Mouse (Mus musculus): ENCODE data around the gene Hoxa10. TPM values are rescaled to one million over a fixed set of nuclear protein-coding genes. Genes with fewer than 3 reads are reported as not detected.

Gene Hoxa10
- not detected in 2 replicates for polyA plus RNA-seq (2012; ENCODE audit: insufficient read depth, insufficient read length, low replicate concordance, missing spikeins)

- Histone ChIP-seq H3K4me3 (ENCODE audit: insufficient read depth, low read depth, low read length) (no peak within 1 kb of the TSS), H3K4me1 (ENCODE audit: control insufficient read depth, insufficient read depth, low read length) (no peaks in the 10 kb centered on the region), H3K27ac (ENCODE audit: insufficient read depth, low read depth, low read length) (no peak within 1 kb of the TSS)
- WGBS: 3% methylated on average over 35 of the region's 35 CpGs
- no peak for TF ChIP-seq POLR2A (IDR thresholded peaks at IDR 0.05; ENCODE audit: insufficient read depth, low read depth, low read length)
- TF ChIP-seq CTCF (IDR thresholded peaks at IDR 0.05; ENCODE audit: insufficient read depth, low read depth, low read length): peak; percentile 31; the same call in 1 of the 2 replicates
Measured at GRCm38 (mm10) chr6:52240389-52241000, at the start of gene Hoxa10. Gene Hoxa10 (minus strand): TSS chr6:52240854.

- no peak for TF ChIP-seq CTCF (IDR thresholded peaks at IDR 0.05; ENCODE audit: insufficient read depth, low read depth, low read length)
- TF ChIP-seq POLR2A (IDR thresholded peaks at IDR 0.05; ENCODE audit: insufficient read depth, low read depth, low read length): no peak
- Histone ChIP-seq H3K27ac (ENCODE audit: insufficient read depth, low read depth, low read length) (no peak overlapping the region), H3K4me1 (ENCODE audit: control insufficient read depth, insufficient read depth, low read length) (no peaks in the 10 kb centered on the region), H3K4me3 (ENCODE audit: insufficient read depth, low read depth, low read length) (no peak overlapping the region)
- WGBS: 17% methylated on average over 12 of the region's 12 CpGs
Measured at GRCm38 (mm10) chr6:52290186-52290585, 49.5 kb upstream of the Hoxa10 start.

GRCm38 (mm10) chr6:52283896-52284295 is 43.2 kb upstream of the Hoxa10 start:
- no peak overlapping the region for H3K4me3 ChIP-seq (ENCODE audit: insufficient read depth, low read depth, low read length)
- WGBS: 92% methylated on average over 5 of the region's 5 CpGs
- H3K27ac ChIP-seq (ENCODE audit: insufficient read depth, low read depth, low read length): no peak overlapping the region
- H3K4me1 ChIP-seq (ENCODE audit: control insufficient read depth, insufficient read depth, low read length): no peaks in the 10 kb centered on the region
- TF ChIP-seq POLR2A (IDR thresholded peaks at IDR 0.05; ENCODE audit: insufficient read depth, low read depth, low read length): no peak
- TF ChIP-seq CTCF (IDR thresholded peaks at IDR 0.05; ENCODE audit: insufficient read depth, low read depth, low read length): no peak

- 75% methylated on average over 12 of the region's 12 CpGs for WGBS
Measured at GRCm38 (mm10) chr6:52281084-52281483, 40.4 kb upstream of the Hoxa10 start.

GRCm38 (mm10) chr6:52276920-52277319 is 36.3 kb upstream of the Hoxa10 start:
- Histone ChIP-seq H3K27ac (ENCODE audit: insufficient read depth, low read depth, low read length) (no peak overlapping the region), H3K4me1 (ENCODE audit: control insufficient read depth, insufficient read depth, low read length) (no peaks in the 10 kb centered on the region), H3K4me3 (ENCODE audit: insufficient read depth, low read depth, low read length) (no peak overlapping the region)
- WGBS: 10% methylated on average over 5 of the region's 5 CpGs
- TF ChIP-seq CTCF (IDR thresholded peaks at IDR 0.05; ENCODE audit: insufficient read depth, low read depth, low read length): no peak

More at GRCm38 (mm10) chr6:52281084-52281483, 40.4 kb upstream of the Hoxa10 start:
- Histone ChIP-seq H3K4me3 (ENCODE audit: insufficient read depth, low read depth, low read length) (no peak overlapping the region), H3K4me1 (ENCODE audit: control insufficient read depth, insufficient read depth, low read length) (no peaks in the 10 kb centered on the region), H3K27ac (ENCODE audit: insufficient read depth, low read depth, low read length) (no peak overlapping the region)
- TF ChIP-seq CTCF (IDR thresholded peaks at IDR 0.05; ENCODE audit: insufficient read depth, low read depth, low read length): no peak
- TF ChIP-seq POLR2A (IDR thresholded peaks at IDR 0.05; ENCODE audit: insufficient read depth, low read depth, low read length): no peak

- H3K4me3 ChIP-seq (ENCODE audit: insufficient read depth, low read depth, low read length): no peak overlapping the region
- 3% methylated on average over 6 of the region's 6 CpGs for WGBS
- TF ChIP-seq CTCF (IDR thresholded peaks at IDR 0.05; ENCODE audit: insufficient read depth, low read depth, low read length): no peak
- no peak for TF ChIP-seq POLR2A (IDR thresholded peaks at IDR 0.05; ENCODE audit: insufficient read depth, low read depth, low read length)
Measured at GRCm38 (mm10) chr6:52276382-52276781, 35.7 kb upstream of the Hoxa10 start.

GRCm38 (mm10) chr6:52275563-52276280 is 35.1 kb upstream of the Hoxa10 start:
- TF ChIP-seq CTCF (IDR thresholded peaks at IDR 0.05; ENCODE audit: insufficient read depth, low read depth, low read length): no peak
- TF ChIP-seq POLR2A (IDR thresholded peaks at IDR 0.05; ENCODE audit: insufficient read depth, low read depth, low read length): no peak
- WGBS: 9% methylated on average over 8 of the region's 8 CpGs
- no peaks in the 10 kb centered on the region for H3K4me1 ChIP-seq (ENCODE audit: control insufficient read depth, insufficient read depth, low read length)
- no peak overlapping the region for H3K27ac ChIP-seq (ENCODE audit: insufficient read depth, low read depth, low read length)
- H3K4me3 ChIP-seq (ENCODE audit: insufficient read depth, low read depth, low read length): no peak overlapping the region

More at GRCm38 (mm10) chr6:52276382-52276781, 35.7 kb upstream of the Hoxa10 start:
- Histone ChIP-seq H3K27ac (ENCODE audit: insufficient read depth, low read depth, low read length) (no peak overlapping the region), H3K4me1 (ENCODE audit: control insufficient read depth, insufficient read depth, low read length) (no peaks in the 10 kb centered on the region)

- Histone ChIP-seq H3K27ac (ENCODE audit: insufficient read depth, low read depth, low read length) (no peak overlapping the region), H3K4me1 (ENCODE audit: control insufficient read depth, insufficient read depth, low read length) (no peaks in the 10 kb centered on the region), H3K4me3 (ENCODE audit: insufficient read depth, low read depth, low read length) (no peak overlapping the region)
- TF ChIP-seq POLR2A (IDR thresholded peaks at IDR 0.05; ENCODE audit: insufficient read depth, low read depth, low read length) (no peak), CTCF (IDR thresholded peaks at IDR 0.05; ENCODE audit: insufficient read depth, low read depth, low read length) (no peak)
- WGBS: 7% methylated on average over 11 of the region's 11 CpGs
Measured at GRCm38 (mm10) chr6:52274576-52274975, 33.9 kb upstream of the Hoxa10 start.

GRCm38 (mm10) chr6:52273656-52274280 is 33.1 kb upstream of the Hoxa10 start:
- H3K27ac ChIP-seq (ENCODE audit: insufficient read depth, low read depth, low read length): no peak overlapping the region
- 6% methylated on average over 22 of the region's 22 CpGs for WGBS
- TF ChIP-seq CTCF (IDR thresholded peaks at IDR 0.05; ENCODE audit: insufficient read depth, low read depth, low read length) (no peak), POLR2A (IDR thresholded peaks at IDR 0.05; ENCODE audit: insufficient read depth, low read depth, low read length) (no peak)
- H3K4me3 ChIP-seq (ENCODE audit: insufficient read depth, low read depth, low read length): no peak overlapping the region
- H3K4me1 ChIP-seq (ENCODE audit: control insufficient read depth, insufficient read depth, low read length): no peaks in the 10 kb centered on the region

Measured in olfactory bulb, adult 2 months (tissue).